Mouse (Mus musculus) stomach, postnatal 0 days (tissue): ENCODE data around the gene Rab6a.

ENCODE experiments used
- CTCF ChIP-seq: IDR thresholded peaks from 2 replicates; pipeline ENCODE4 v1.5.1; 2016; ENCODE audit warnings: antibody characterized with exemption, low read depth, mild to moderate bottlenecking, moderate library complexity
- EP300 ChIP-seq: optimal IDR thresholded peaks from 2 replicates; pipeline ENCODE3; 2016; ENCODE audit warnings: antibody characterized with exemption

GRCm38 (mm10) chr7:100572704-100573103 lies 34.5 kb upstream of the Rab6a start:
- TF ChIP-seq EP300 (no peak), CTCF (no peak)
